Mouse (Mus musculus) thymus, adult 2 months (tissue): ENCODE data around the gene AI481877.

Experiments used
- CTCF ChIP-seq: fragments of 200-500 bp; IDR thresholded peaks from 2 replicates; pipeline ENCODE4 v1.5.1; 2012; ENCODE audit warnings: mild to moderate bottlenecking, control low read depth, low read length, moderate library complexity, borderline replicate concordance; ENCODE audit not compliant: control insufficient read depth, poor library complexity, insufficient read depth; ENCODE audit errors: extremely low read depth
- POLR2A ChIP-seq: fragments of 200-500 bp; IDR thresholded peaks from 2 replicates; pipeline ENCODE4 v1.6.1; 2012; ENCODE audit warnings: mild to moderate bottlenecking, low read length, control low read depth, moderate library complexity; ENCODE audit not compliant: control insufficient read depth, poor library complexity, insufficient read depth; ENCODE audit errors: extremely low read depth

DNA sequence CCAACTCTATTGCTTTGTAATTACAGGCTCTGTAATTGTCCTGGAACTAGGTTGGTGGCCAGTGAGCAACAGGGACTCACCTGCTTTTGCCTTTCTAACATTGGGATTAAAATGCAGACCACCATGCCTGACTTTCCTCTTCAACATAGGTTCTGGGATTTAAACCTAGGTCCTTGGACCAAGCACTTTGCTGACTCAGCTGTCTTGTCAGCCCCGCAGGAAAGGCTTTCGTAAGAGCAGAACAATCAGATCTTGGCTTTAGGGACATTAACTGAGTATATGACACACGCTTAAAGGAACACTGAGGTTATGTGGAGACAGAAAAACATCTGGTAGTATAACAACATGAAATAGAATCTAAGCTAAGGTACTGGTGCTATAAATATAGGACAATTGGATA is 80.9 kb downstream of the AI481877 start:
- TF ChIP-seq CTCF = no peak
- TF ChIP-seq POLR2A = no peak
